Mouse (Mus musculus): ENCODE measurements around the gene Igf2bp1. TPM values are rescaled to one million over a fixed set of nuclear protein-coding genes. Genes with fewer than 3 reads are reported as not detected.

The Igf2bp1 gene
- polyA plus RNA-seq, 1 experiment, result 37.9 TPM

- H3K4me3 ChIP-seq (ENCODE audit: insufficient read depth, low read length), result no peak overlapping the region
Observed at GRCm38 (mm10) chr11:96011982-96012381, 6.2 kb upstream of the Igf2bp1 start.

GRCm38 (mm10) chr11:96008827-96009226 is 3.1 kb upstream of the Igf2bp1 start:
- no peak for TF ChIP-seq POLR2A (IDR thresholded peaks at IDR 0.05; ENCODE audit: low read depth, low read length)
- no peak for TF ChIP-seq CTCF (IDR thresholded peaks at IDR 0.05; ENCODE audit: borderline replicate concordance, insufficient read depth, low read length)
- Histone ChIP-seq H3K4me3 (ENCODE audit: insufficient read depth, low read length) (no peak overlapping the region), H3K27ac (ENCODE audit: insufficient read depth, low read length) (no peak overlapping the region), H3K4me1 (ENCODE audit: control insufficient read depth, insufficient read depth, low read length) (no peaks in the 10 kb centered on the region; the same call in 1 of the 2 replicates)

More at GRCm38 (mm10) chr11:96011982-96012381, 6.2 kb upstream of the Igf2bp1 start:
- no peak overlapping the region for H3K27ac ChIP-seq (ENCODE audit: insufficient read depth, low read length)
- TF ChIP-seq CTCF (IDR thresholded peaks at IDR 0.05; ENCODE audit: borderline replicate concordance, insufficient read depth, low read length), result no peak
- no peak for TF ChIP-seq POLR2A (IDR thresholded peaks at IDR 0.05; ENCODE audit: low read depth, low read length)
- H3K4me1 ChIP-seq (ENCODE audit: control insufficient read depth, insufficient read depth, low read length), result no peaks in the 10 kb centered on the region; the same call in 1 of the 2 replicates

GRCm38 (mm10) chr11:96007516-96008235 is 1.9 kb upstream of the Igf2bp1 start:
- H3K27ac ChIP-seq (ENCODE audit: insufficient read depth, low read length), result peak overlapping the region; percentile 22; the same call in 1 of the 2 replicates
- TF ChIP-seq POLR2A (IDR thresholded peaks at IDR 0.05; ENCODE audit: low read depth, low read length) (no peak; the same call in 1 of the 2 replicates), CTCF (IDR thresholded peaks at IDR 0.05; ENCODE audit: borderline replicate concordance, insufficient read depth, low read length) (no peak)
- H3K4me3 ChIP-seq (ENCODE audit: insufficient read depth, low read length), result peak overlapping the region; percentile 67
- H3K4me1 ChIP-seq (ENCODE audit: control insufficient read depth, insufficient read depth, low read length), result no peaks in the 10 kb centered on the region; the same call in 1 of the 2 replicates

- TF ChIP-seq POLR2A (IDR thresholded peaks at IDR 0.05; ENCODE audit: low read depth, low read length), result peak; percentile 23; the same call in 1 of the 2 replicates
- TF ChIP-seq CTCF (IDR thresholded peaks at IDR 0.05; ENCODE audit: borderline replicate concordance, insufficient read depth, low read length), result no peak
- peak overlapping the region; percentile 67 for H3K4me3 ChIP-seq (ENCODE audit: insufficient read depth, low read length)
- H3K27ac ChIP-seq (ENCODE audit: insufficient read depth, low read length), result peak overlapping the region; percentile 22
- no peaks in the 10 kb centered on the region for H3K4me1 ChIP-seq (ENCODE audit: control insufficient read depth, insufficient read depth, low read length)
Observed at GRCm38 (mm10) chr11:96006852-96007515, 1.2 kb upstream of the Igf2bp1 start.

GRCm38 (mm10) chr11:96006367-96006851 is 669 bp upstream of the Igf2bp1 start:
- H3K27ac ChIP-seq (ENCODE audit: insufficient read depth, low read length), result no peak overlapping the region
- TF ChIP-seq CTCF (IDR thresholded peaks at IDR 0.05; ENCODE audit: borderline replicate concordance, insufficient read depth, low read length), result no peak
- TF ChIP-seq POLR2A (IDR thresholded peaks at IDR 0.05; ENCODE audit: low read depth, low read length), result no peak
- H3K4me3 ChIP-seq (ENCODE audit: insufficient read depth, low read length), result peak overlapping the region; percentile 67
- H3K4me1 ChIP-seq (ENCODE audit: control insufficient read depth, insufficient read depth, low read length), result no peaks in the 10 kb centered on the region

- no peaks in the 10 kb centered on the region; the same call in 1 of the 2 replicates for H3K4me1 ChIP-seq (ENCODE audit: control insufficient read depth, insufficient read depth, low read length)
- peak overlapping the region; percentile 91 for H3K27ac ChIP-seq (ENCODE audit: insufficient read depth, low read length)
- peak overlapping the region; percentile 85 for H3K4me3 ChIP-seq (ENCODE audit: insufficient read depth, low read length)
- no peak for TF ChIP-seq CTCF (IDR thresholded peaks at IDR 0.05; ENCODE audit: borderline replicate concordance, insufficient read depth, low read length)
- peak; percentile 23; the same call in 1 of the 2 replicates for TF ChIP-seq POLR2A (IDR thresholded peaks at IDR 0.05; ENCODE audit: low read depth, low read length)
Observed at GRCm38 (mm10) chr11:96004793-96005402, 842 bp downstream of the Igf2bp1 start.

- TF ChIP-seq POLR2A (IDR thresholded peaks at IDR 0.05; ENCODE audit: low read depth, low read length) (no peak), CTCF (IDR thresholded peaks at IDR 0.05; ENCODE audit: borderline replicate concordance, insufficient read depth, low read length) (no peak)
- H3K4me3 ChIP-seq (ENCODE audit: insufficient read depth, low read length), result peak overlapping the region; percentile 85
- no peaks in the 10 kb centered on the region; the same call in 1 of the 2 replicates for H3K4me1 ChIP-seq (ENCODE audit: control insufficient read depth, insufficient read depth, low read length)
- H3K27ac ChIP-seq (ENCODE audit: insufficient read depth, low read length), result peak overlapping the region; percentile 91
Observed at GRCm38 (mm10) chr11:96003969-96004792, 1.6 kb downstream of the Igf2bp1 start.

- Histone ChIP-seq H3K27ac (ENCODE audit: insufficient read depth, low read length) (peak overlapping the region; percentile 49), H3K4me3 (ENCODE audit: insufficient read depth, low read length) (peak overlapping the region; percentile 87), H3K4me1 (ENCODE audit: control insufficient read depth, insufficient read depth, low read length) (no peaks in the 10 kb centered on the region; the same call in 1 of the 2 replicates)
- TF ChIP-seq CTCF (IDR thresholded peaks at IDR 0.05; ENCODE audit: borderline replicate concordance, insufficient read depth, low read length), result no peak
- TF ChIP-seq POLR2A (IDR thresholded peaks at IDR 0.05; ENCODE audit: low read depth, low read length), result no peak
Observed at GRCm38 (mm10) chr11:96003100-96003900, 2.4 kb downstream of the Igf2bp1 start.
